Mouse (Mus musculus) liver, embryonic 14.5 days (tissue): ENCODE measurements at regions not wholly inside any gene's neighbourhood (a gene's known extent, or its start where the extent isn't known, plus 50 kb on each side); places are given as distances from the start of the nearest gene placed in this dataset.

ENCODE experiments used
- CTCF ChIP-seq: IDR thresholded peaks from 2 replicates; pipeline ENCODE4 v1.5.1; 2016; ENCODE audit warnings: antibody characterized with exemption, low read depth, control low read depth
- EP300 ChIP-seq: IDR thresholded peaks from 2 replicates; pipeline ENCODE4 v1.6.1; 2016; ENCODE audit warnings: antibody characterized with exemption, low read depth

DNA sequence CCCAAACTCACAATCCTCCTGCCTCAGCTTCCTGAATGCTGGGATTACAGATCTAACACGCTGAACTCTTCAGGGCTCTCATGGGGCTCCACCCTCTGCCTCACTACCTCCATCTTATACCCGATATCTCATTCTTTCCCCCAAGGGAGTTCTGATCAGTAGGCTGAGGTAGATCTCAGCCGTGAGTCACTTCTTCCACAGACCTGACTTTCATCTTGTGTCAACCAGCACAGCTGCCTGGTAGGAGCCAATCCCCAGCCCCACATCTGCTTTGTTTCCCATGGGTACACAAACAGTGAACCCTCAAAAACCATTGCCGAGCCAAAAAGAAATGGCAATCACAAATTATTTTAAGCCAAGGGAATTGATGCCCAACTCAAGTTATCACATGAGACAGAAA is 100.7 kb upstream of the Nr5a2 start:
- TF ChIP-seq CTCF: no peak
- no peak for TF ChIP-seq EP300
